25 mouse cellular contexts compared by ENCODE assay signal in genomic region chr2:7112156-7112813, GRCm38 (mm10).
A peak's percentile ranks its signal among the peaks of the same experiment; 100 is the strongest.
DNase-seq lines count a peak whose midpoint lies in the region; ATAC-seq and TF ChIP-seq lines count a peak whose summit lies in the region.
"Had no signal": no experiment of that assay in that cellular context is flagged by ENCODE, and none has a peak within 500 bp of the region (broad histone marks: within the 10 kb centered on the region; RNA-seq: fewer than 3 reads in every experiment).

No protein-coding gene starts in this region.

- 0 out of 2 replicates have a peak, but pooled peaks cover 4% of the 10 kb centered on the region for H3K4me1 ChIP-seq in forebrain, postnatal 0 days (ENCODE audit: insufficient read depth)
- no peaks in the 10 kb centered on the region; the same call in 1 of the 2 replicates for H3K4me1 ChIP-seq in forebrain, embryonic 11.5 days (replicated peaks; ENCODE audit: control insufficient read depth, insufficient read depth, low read length)
- no peaks in the 10 kb centered on the region for H3K4me1 ChIP-seq in intestine, embryonic 14.5 days (replicated peaks; ENCODE audit: control insufficient read depth, insufficient read depth, low read length)
- H3K4me1 ChIP-seq in intestine, embryonic 15.5 days (replicated peaks) = no peaks in the 10 kb centered on the region
- H3K4me1 ChIP-seq: liver, embryonic 12.5 days; megakaryocyte, embryonic 14.5 days had no signal

- no peaks in the 10 kb centered on the region for H3K27me3 ChIP-seq in forebrain, postnatal 0 days (ENCODE audit: insufficient read depth, low read length)
- no peaks in the 10 kb centered on the region for H3K27me3 ChIP-seq in forebrain, embryonic 11.5 days (ENCODE audit: control insufficient read depth, insufficient read depth, low read length)
- no peaks in the 10 kb centered on the region for H3K27me3 ChIP-seq in intestine, embryonic 14.5 days (replicated peaks; ENCODE audit: control insufficient read depth, insufficient read depth, low read length)
- H3K27me3 ChIP-seq in intestine, embryonic 15.5 days (replicated peaks) = no peaks in the 10 kb centered on the region
- H3K27me3 ChIP-seq: forebrain, embryonic 15.5 days; liver, embryonic 12.5 days; megakaryocyte, embryonic 14.5 days; midbrain, embryonic 12.5 days; neural tube, embryonic 13.5 days had no signal

- ATAC-seq in forebrain, postnatal 0 days = no peak
- ATAC-seq in forebrain, embryonic 11.5 days (replicated peaks; ENCODE audit: low FRiP score) = no peak
- no peak for ATAC-seq in intestine, embryonic 14.5 days (replicated peaks; ENCODE audit: low FRiP score, low TSS enrichment, low read depth)
- ATAC-seq in intestine, embryonic 15.5 days = no peak
- ATAC-seq in megakaryocyte, adult 5-6 weeks (ENCODE audit: poor library complexity, severe bottlenecking) = no peak
- ATAC-seq: CD4-positive, CD25-positive, alpha-beta regulatory T cell, adult 4 months; forebrain, embryonic 15.5 days; hindbrain, embryonic 16.5 days; intestine, embryonic 16.5 days; liver, embryonic 12.5 days; liver, postnatal 0 days had no signal

- no peak overlapping the region for H3K4me2 ChIP-seq in forebrain, postnatal 0 days (ENCODE audit: low read depth)
- H3K4me2 ChIP-seq in forebrain, embryonic 11.5 days (ENCODE audit: low read depth, low read length, severe bottlenecking) = no peak overlapping the region
- no peak overlapping the region for H3K4me2 ChIP-seq in intestine, embryonic 14.5 days (ENCODE audit: low read length)
- no peak overlapping the region for H3K4me2 ChIP-seq in intestine, embryonic 15.5 days (replicated peaks)
- H3K4me2 ChIP-seq: forebrain, embryonic 15.5 days; liver, embryonic 12.5 days; midbrain, embryonic 12.5 days; neural tube, embryonic 13.5 days had no signal

- H3K9me3 ChIP-seq in forebrain, postnatal 0 days (ENCODE audit: low read length) = no peaks in the 10 kb centered on the region
- no peaks in the 10 kb centered on the region for H3K9me3 ChIP-seq in forebrain, embryonic 11.5 days (ENCODE audit: control insufficient read depth, low read length)
- H3K9me3 ChIP-seq in intestine, embryonic 14.5 days (ENCODE audit: control insufficient read depth, low read length) = no peaks in the 10 kb centered on the region
- no peaks in the 10 kb centered on the region for H3K9me3 ChIP-seq in intestine, embryonic 15.5 days
- H3K9me3 ChIP-seq: forebrain, embryonic 15.5 days; liver, embryonic 12.5 days; megakaryocyte, embryonic 14.5 days; midbrain, embryonic 12.5 days; neural tube, embryonic 13.5 days had no signal

- peak; percentile 41 for DNase-seq in forebrain, postnatal 0 days
- DNase-seq in forebrain, embryonic 11.5 days (ENCODE audit: low spot score) = no peak
- DNase-seq in intestine, embryonic 14.5 days (ENCODE audit: low spot score) = peak; percentile 20
- DNase-seq in brain, adult 2 months (ENCODE audit: low read depth, low spot score) = peak; percentile 67
- DNase-seq in skeletal muscle tissue, adult 2 months (ENCODE audit: low read depth, low spot score) = peak; percentile 22
- DNase-seq: adrenal gland, postnatal 25 days; cerebellum, adult 8-10 months; cerebellum, postnatal 25 days; heart, postnatal 14 days; kidney, adult 8-10 months; kidney, postnatal 14 days; left cerebral cortex, postnatal 4 days; liver, postnatal 0 days; lung, postnatal 36 days; right cerebral cortex, postnatal 4 days had no signal

- H3K9ac ChIP-seq in forebrain, postnatal 0 days = no peak overlapping the region
- no peak overlapping the region for H3K9ac ChIP-seq in forebrain, embryonic 11.5 days (ENCODE audit: low read length)
- no peak overlapping the region for H3K9ac ChIP-seq in intestine, embryonic 14.5 days (ENCODE audit: low read length)
- no peak overlapping the region for H3K9ac ChIP-seq in intestine, embryonic 15.5 days
- H3K9ac ChIP-seq: forebrain, embryonic 15.5 days; liver, embryonic 12.5 days; liver, postnatal 0 days; midbrain, embryonic 12.5 days; neural tube, embryonic 13.5 days had no signal

- TF ChIP-seq CTCF in forebrain, postnatal 0 days (IDR thresholded peaks at IDR 0.05; ENCODE audit: low read depth) = no peak

- WGBS in forebrain, postnatal 0 days = 57% methylated on average over 4 of the region's 4 CpGs
- 61% methylated on average over 4 of the region's 4 CpGs for WGBS in forebrain, embryonic 11.5 days
- WGBS in intestine, embryonic 14.5 days = 62% methylated on average over 4 of the region's 4 CpGs
- 69% methylated on average over 4 of the region's 4 CpGs for WGBS in intestine, embryonic 15.5 days

- peak overlapping the region; percentile 24; the same call in 1 of the 2 replicates for H3K27ac ChIP-seq in forebrain, postnatal 0 days (ENCODE audit: low read depth, low read length)
- H3K27ac ChIP-seq in forebrain, embryonic 11.5 days (ENCODE audit: low read depth, low read length) = no peak overlapping the region
- H3K27ac ChIP-seq in intestine, embryonic 14.5 days (ENCODE audit: low read depth) = no peak overlapping the region
- H3K27ac ChIP-seq in intestine, embryonic 15.5 days = no peak overlapping the region
- H3K27ac ChIP-seq: liver, embryonic 12.5 days; midbrain, embryonic 12.5 days; neural tube, embryonic 13.5 days had no signal

- H3K36me3 ChIP-seq in forebrain, postnatal 0 days (ENCODE audit: insufficient read depth) = no peaks in the 10 kb centered on the region
- H3K36me3 ChIP-seq in forebrain, embryonic 11.5 days (ENCODE audit: control insufficient read depth, insufficient read depth, low read length) = no peaks in the 10 kb centered on the region
- H3K36me3 ChIP-seq in intestine, embryonic 14.5 days (ENCODE audit: control insufficient read depth, insufficient read depth, low read length) = no peaks in the 10 kb centered on the region
- H3K36me3 ChIP-seq in intestine, embryonic 15.5 days = no peaks in the 10 kb centered on the region
- H3K36me3 ChIP-seq: forebrain, embryonic 15.5 days; liver, embryonic 12.5 days; midbrain, embryonic 12.5 days; neural tube, embryonic 13.5 days had no signal

- H3K4me3 ChIP-seq in forebrain, postnatal 0 days (ENCODE audit: low read depth, low read length) = no peak overlapping the region
- no peak overlapping the region for H3K4me3 ChIP-seq in forebrain, embryonic 11.5 days (ENCODE audit: low read depth, low read length)
- H3K4me3 ChIP-seq in intestine, embryonic 14.5 days (ENCODE audit: low read depth, low read length) = no peak overlapping the region
- H3K4me3 ChIP-seq in intestine, embryonic 15.5 days (replicated peaks) = no peak overlapping the region
- H3K4me3 ChIP-seq: forebrain, embryonic 15.5 days; liver, embryonic 12.5 days; megakaryocyte, embryonic 14.5 days; midbrain, embryonic 12.5 days; neural tube, embryonic 13.5 days had no signal
